Mouse (Mus musculus) midbrain, postnatal 0 days (tissue): Measurements from ENCODE around the gene Alkbh4. TPM values are rescaled to one million over a fixed set of nuclear protein-coding genes. Genes with fewer than 3 reads are reported as not detected.
A peak's percentile ranks its signal among the peaks of the same experiment; 100 is the strongest.
"Not testable (repeated sequence)": the region's sequence is repeated elsewhere in the genome, so short reads cannot be mapped to it uniquely, and the experiment has no call there.

Source experiments
- ATAC-seq: fragments of 200-750 bp; cut with Nextera tagmentation; 2 replicates; pipeline ENCODE4 v1.8.0; 2017; ENCODE audit warnings: moderate number of reproducible peaks, mild to moderate bottlenecking, moderate TSS enrichment, moderate library complexity; ENCODE audit not compliant: low FRiP score
- DNase-seq: peaks from one replicate; pipeline ENCODE4 v3.0.0-alpha.2; 2015; ENCODE audit warnings: low spot score
- H3K27ac ChIP-seq: fragments of 300-500 bp; sonication (generic); 2 replicates; pipeline ENCODE4 v1.5.1; 2014; ENCODE audit warnings: low read depth, mild to moderate bottlenecking, low read length, mixed read lengths
- H3K27me3 ChIP-seq: fragments of 300-500 bp; sonication (generic); 2 replicates; pipeline ENCODE4 v1.6.1; 2014; ENCODE audit warnings: low read length, control low read depth, mixed read lengths; ENCODE audit not compliant: insufficient read depth
- H3K36me3 ChIP-seq: fragments of 300-500 bp; sonication (generic); 2 replicates; pipeline ENCODE4 v1.6.1; 2014; ENCODE audit warnings: low read length, control low read depth, mixed read lengths; ENCODE audit not compliant: insufficient read depth
- H3K4me1 ChIP-seq: fragments of 300-500 bp; sonication (generic); 2 replicates; pipeline ENCODE4 v1.6.1; 2014; ENCODE audit warnings: mild to moderate bottlenecking, control low read depth, antibody characterized with exemption, low read length, mixed read lengths; ENCODE audit not compliant: insufficient read depth
- H3K4me2 ChIP-seq: fragments of 300-500 bp; sonication (generic); 2 replicates; pipeline ENCODE4 v1.6.1; 2014; ENCODE audit warnings: low read depth, mild to moderate bottlenecking, low read length, mixed read lengths; ENCODE audit not compliant: poor library complexity, severe bottlenecking
- H3K4me3 ChIP-seq: fragments of 300-500 bp; sonication (generic); 2 replicates; pipeline ENCODE4 v1.5.1; 2014; ENCODE audit warnings: low read depth, mild to moderate bottlenecking, low read length, moderate library complexity
- H3K9ac ChIP-seq: fragments of 300-500 bp; sonication (generic); replicated peaks from 2 replicates; pipeline ENCODE4 v1.6.1; 2014; ENCODE audit warnings: mild to moderate bottlenecking, low read length, moderate library complexity, mixed read lengths; ENCODE audit not compliant: poor library complexity, severe bottlenecking
- H3K9me3 ChIP-seq: fragments of 300-500 bp; sonication (generic); 2 replicates; pipeline ENCODE4 v1.6.1; 2016; ENCODE audit warnings: low read length, control low read depth
- CTCF ChIP-seq: IDR thresholded peaks from 2 replicates; pipeline ENCODE4 v1.5.1; 2016; ENCODE audit warnings: antibody characterized with exemption, mild to moderate bottlenecking
- WGBS: fragments of 180-500 bp; shearing (Covaris S2); extraction: QIAGEN DNeasy Blood & Tissue Kit; methylation state at CpG from one replicate; pipeline ENCODE4 v1.1.7; 2014; 5-methylcytosine and 5-hydroxymethylcytosine counted together
- polyA plus RNA-seq: library from polyadenylated mRNA; unstranded; fragments of >200 nt; fragmentation: Nextera tagmentation; extraction: Ambion mirVana; gene quantifications from 2 replicates; pipeline ENCODE4 v1.2.1, GENCODE M21; 2015
- total RNA-seq: library from RNA; depleted of rRNA; stranded (reverse); fragments of >200 nt; gene quantifications from 2 replicates; pipeline ENCODE4 v1.2.3, GENCODE M21; 2014

The Alkbh4 gene
- total and polyA plus RNA-seq, 2 experiments from 2014 or later, result 15.0 to 21.2 TPM

- TF ChIP-seq CTCF, result no peak
- H3K27me3 ChIP-seq, result no peaks in the 10 kb centered on the region
- no peak overlapping the region for H3K27ac ChIP-seq
- no peak overlapping the region for H3K4me3 ChIP-seq
- H3K36me3 ChIP-seq, result peaks cover 15% of the 10 kb centered on the region
- H3K9me3 ChIP-seq, result no peaks in the 10 kb centered on the region
- no peak overlapping the region for H3K9ac ChIP-seq
- H3K4me1 ChIP-seq, result no peaks in the 10 kb centered on the region
- no peak for DNase-seq
- no peak overlapping the region for H3K4me2 ChIP-seq
- no peak for ATAC-seq
- 66% methylated on average over 7 of the region's 7 CpGs for WGBS
These were observed 40.9 kb upstream of the Alkbh4 start for GRCm38 (mm10) chr5:136095089-136095488.

GRCm38 (mm10) chr5:136098536-136098935 is 37.4 kb upstream of the Alkbh4 start:
- no peak for TF ChIP-seq CTCF
- Histone ChIP-seq H3K4me2 (no peak overlapping the region), H3K27me3 (no peaks in the 10 kb centered on the region), H3K36me3 (peaks cover 6% of the 10 kb centered on the region; the same call in 1 of the 2 replicates), H3K4me3 (no peak overlapping the region), H3K27ac (no peak overlapping the region), H3K4me1 (no peaks in the 10 kb centered on the region), H3K9me3 (no peaks in the 10 kb centered on the region), H3K9ac (no peak overlapping the region)
- no peak for ATAC-seq
- DNase-seq, result no peak
- 79% methylated on average over 10 of the region's 10 CpGs for WGBS

GRCm38 (mm10) chr5:136102099-136102820 is 33.7 kb upstream of the Alkbh4 start:
- H3K27me3 ChIP-seq, result no peaks in the 10 kb centered on the region
- 5% methylated on average over 41 of the region's 41 CpGs for WGBS
- DNase-seq (peak; percentile 88), ATAC-seq (peak; percentile 83)
- no peaks in the 10 kb centered on the region for H3K9me3 ChIP-seq
- peaks cover 12% of the 10 kb centered on the region; the same call in 1 of the 2 replicates for H3K36me3 ChIP-seq
- peak overlapping the region; percentile 35 for H3K4me3 ChIP-seq
- 0 out of 2 replicates have a peak overlapping the region, but pooled peaks have one; percentile 26 for H3K27ac ChIP-seq
- no peaks in the 10 kb centered on the region for H3K4me1 ChIP-seq
- 0 out of 2 replicates have a peak overlapping the region, but pooled peaks have one; percentile 44 for H3K9ac ChIP-seq
- TF ChIP-seq CTCF, result peak; percentile 92
- H3K4me2 ChIP-seq, result peak overlapping the region; percentile 61

GRCm38 (mm10) chr5:136104511-136104910 is 31.4 kb upstream of the Alkbh4 start:
- peaks cover 9% of the 10 kb centered on the region; the same call in 1 of the 2 replicates for H3K36me3 ChIP-seq
- WGBS, result 83% methylated on average over 5 of the region's 5 CpGs
- peak; percentile 67 for TF ChIP-seq CTCF
- no peaks in the 10 kb centered on the region for H3K9me3 ChIP-seq
- H3K27me3 ChIP-seq, result no peaks in the 10 kb centered on the region
- DNase-seq (no peak), ATAC-seq (no peak)
- H3K4me1 ChIP-seq, result no peaks in the 10 kb centered on the region
- no peak overlapping the region for H3K9ac ChIP-seq
- H3K27ac ChIP-seq, result no peak overlapping the region
- no peak overlapping the region for H3K4me3 ChIP-seq
- H3K4me2 ChIP-seq, result no peak overlapping the region

GRCm38 (mm10) chr5:136108486-136108885 is 27.5 kb upstream of the Alkbh4 start:
- WGBS, result 63% methylated on average over 2 of the region's 2 CpGs
- Histone ChIP-seq H3K4me3 (no peak overlapping the region), H3K4me1 (no peaks in the 10 kb centered on the region), H3K9ac (no peak overlapping the region), H3K36me3 (0 out of 2 replicates have a peak, but pooled peaks cover 6% of the 10 kb centered on the region), H3K27ac (no peak overlapping the region), H3K4me2 (no peak overlapping the region), H3K9me3 (no peaks in the 10 kb centered on the region), H3K27me3 (no peaks in the 10 kb centered on the region)
- DNase-seq, result no peak
- ATAC-seq, result no peak
- no peak for TF ChIP-seq CTCF

- Histone ChIP-seq H3K4me3 (no peak overlapping the region), H3K27me3 (no peaks in the 10 kb centered on the region), H3K4me1 (no peaks in the 10 kb centered on the region), H3K4me2 (no peak overlapping the region), H3K36me3 (0 out of 2 replicates have a peak, but pooled peaks cover 6% of the 10 kb centered on the region), H3K9ac (no peak overlapping the region), H3K27ac (no peak overlapping the region), H3K9me3 (no peaks in the 10 kb centered on the region)
- no peak for ATAC-seq
- WGBS, result 77% methylated on average over 3 of the region's 3 CpGs
- DNase-seq, result no peak
- TF ChIP-seq CTCF, result no peak
These were observed 26.9 kb upstream of the Alkbh4 start for GRCm38 (mm10) chr5:136109042-136109441.

GRCm38 (mm10) chr5:136113546-136113945 is 22.4 kb upstream of the Alkbh4 start:
- ATAC-seq, H3K36me3 ChIP-seq, H3K4me2 ChIP-seq, DNase-seq, H3K27ac ChIP-seq, H3K27me3 ChIP-seq, H3K4me1 ChIP-seq, H3K4me3 ChIP-seq, H3K9me3 ChIP-seq, H3K9ac ChIP-seq: not testable (repeated sequence)
- WGBS, result 48% methylated on average over 4 of the region's 4 CpGs
